Mouse (Mus musculus) lung, postnatal 0 days (tissue): ENCODE results near the gene Nhlh2. TPM values are rescaled to one million over a fixed set of nuclear protein-coding genes. Genes with fewer than 3 reads are reported as not detected.

Source experiments
- ATAC-seq: fragments of 200-750 bp; cut with Nextera tagmentation; 2 replicates; pipeline ENCODE4 v1.8.0; 2017; ENCODE audit warnings: moderate library complexity
- DNase-seq: peaks from one replicate; pipeline ENCODE4 v3.0.0-alpha.2; 2016; ENCODE audit warnings: low spot score
- H3K27ac ChIP-seq: fragments of 300-500 bp; sonication (generic); 2 replicates; pipeline ENCODE4 v1.5.1; 2014; ENCODE audit warnings: antibody characterized with exemption, mild to moderate bottlenecking, low read length, mixed read lengths
- H3K27me3 ChIP-seq: fragments of 300-500 bp; sonication (generic); replicated peaks from 2 replicates; pipeline ENCODE4 v1.6.1; 2014; ENCODE audit warnings: low read length, mixed read lengths; ENCODE audit not compliant: insufficient read depth
- H3K36me3 ChIP-seq: fragments of 300-500 bp; sonication (generic); 2 replicates; pipeline ENCODE4 v1.6.1; 2014; ENCODE audit warnings: low read length, mixed read lengths; ENCODE audit not compliant: insufficient read depth
- H3K4me1 ChIP-seq: fragments of 300-500 bp; sonication (generic); 2 replicates; pipeline ENCODE4 v1.6.1; 2014; ENCODE audit warnings: antibody characterized with exemption, low read depth, low read length, mixed read lengths; ENCODE audit not compliant: insufficient read depth
- H3K4me2 ChIP-seq: fragments of 300-500 bp; sonication (generic); replicated peaks from 2 replicates; pipeline ENCODE4 v1.6.1; 2014; ENCODE audit warnings: low read depth, mild to moderate bottlenecking, low read length, moderate library complexity, mixed read lengths
- H3K4me3 ChIP-seq: fragments of 300-500 bp; sonication (generic); 2 replicates; pipeline ENCODE4 v1.5.1; 2014; ENCODE audit warnings: low read depth, low read length
- H3K9ac ChIP-seq: fragments of 300-500 bp; sonication (generic); replicated peaks from 2 replicates; pipeline ENCODE4 v1.6.1; 2014; ENCODE audit warnings: low read depth, mild to moderate bottlenecking
- H3K9me3 ChIP-seq: fragments of 300-500 bp; sonication (generic); 2 replicates; pipeline ENCODE4 v1.6.1; 2016; ENCODE audit warnings: low read length, mixed read lengths
- CTCF ChIP-seq: IDR thresholded peaks from 2 replicates; pipeline ENCODE4 v1.5.1; 2016; ENCODE audit warnings: antibody characterized with exemption, mild to moderate bottlenecking
- EP300 ChIP-seq: IDR thresholded peaks from 2 replicates; pipeline ENCODE4 v1.6.1; 2016; ENCODE audit warnings: antibody characterized with exemption, mild to moderate bottlenecking, control low read depth
- WGBS: fragments of 180-500 bp; shearing (Covaris S2); extraction: QIAGEN DNeasy Blood & Tissue Kit; methylation state at CpG from one replicate; pipeline ENCODE4 v1.1.7; 2014; 5-methylcytosine and 5-hydroxymethylcytosine counted together
- polyA plus RNA-seq: library from polyadenylated mRNA; unstranded; fragments of >200 nt; fragmentation: Nextera tagmentation; extraction: Ambion mirVana; gene quantifications from 2 replicates; pipeline ENCODE4 v1.2.1, GENCODE M21; 2015

The Nhlh2 gene
- polyA plus RNA-seq, 1 experiment from 2014 or later: not detected

DNA sequence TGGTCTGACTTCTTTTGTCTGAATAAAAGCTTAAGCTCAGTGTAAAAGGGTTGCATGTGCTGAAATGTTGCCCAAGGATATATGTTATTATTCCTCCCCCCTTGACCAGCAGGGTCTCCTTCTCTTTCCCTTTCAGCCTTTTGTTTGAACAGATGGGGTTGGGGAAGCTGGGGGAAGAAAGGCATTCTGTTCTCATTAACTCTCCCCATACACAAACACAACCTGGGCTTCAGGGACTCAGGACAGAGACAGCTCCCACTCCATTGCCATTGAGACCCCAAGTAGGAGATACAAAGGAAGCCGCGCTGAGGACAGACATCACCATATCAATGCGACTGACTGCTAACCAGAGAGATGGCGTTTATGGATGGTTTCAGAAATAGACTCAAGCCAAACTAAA lies 46.0 kb downstream of the Nhlh2 start:
- Histone ChIP-seq H3K9me3 (no peaks in the 10 kb centered on the region), H3K27ac (no peak overlapping the region), H3K4me2 (no peak overlapping the region), H3K9ac (no peak overlapping the region), H3K36me3 (no peaks in the 10 kb centered on the region), H3K4me3 (no peak overlapping the region), H3K27me3 (no peaks in the 10 kb centered on the region), H3K4me1 (no peaks in the 10 kb centered on the region)
- 56% methylated on average over 4 of the region's 4 CpGs for WGBS
- ATAC-seq (no peak), DNase-seq (no peak)
- TF ChIP-seq EP300 (no peak), CTCF (no peak)

DNA sequence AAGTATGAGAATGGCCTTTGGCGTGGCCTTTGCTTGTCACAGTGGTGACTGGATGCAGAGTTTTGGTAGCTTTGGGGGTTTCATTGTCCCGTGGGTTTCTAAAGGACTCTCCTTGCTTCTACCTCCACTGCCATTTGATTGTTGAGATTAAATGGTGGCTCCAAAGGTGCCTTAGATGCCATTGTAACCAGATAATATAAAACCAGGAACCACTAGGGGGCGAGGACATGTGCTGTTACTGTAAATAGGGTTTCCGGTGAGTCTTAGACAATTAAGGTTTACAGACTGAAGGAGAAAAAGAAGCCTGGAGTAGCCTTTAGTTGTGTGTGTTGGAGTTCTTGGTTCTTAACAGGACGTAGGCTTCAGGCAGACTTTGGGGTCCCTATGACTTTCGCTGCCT lies 50.2 kb downstream of the Nhlh2 start:
- ATAC-seq: no peak

DNA sequence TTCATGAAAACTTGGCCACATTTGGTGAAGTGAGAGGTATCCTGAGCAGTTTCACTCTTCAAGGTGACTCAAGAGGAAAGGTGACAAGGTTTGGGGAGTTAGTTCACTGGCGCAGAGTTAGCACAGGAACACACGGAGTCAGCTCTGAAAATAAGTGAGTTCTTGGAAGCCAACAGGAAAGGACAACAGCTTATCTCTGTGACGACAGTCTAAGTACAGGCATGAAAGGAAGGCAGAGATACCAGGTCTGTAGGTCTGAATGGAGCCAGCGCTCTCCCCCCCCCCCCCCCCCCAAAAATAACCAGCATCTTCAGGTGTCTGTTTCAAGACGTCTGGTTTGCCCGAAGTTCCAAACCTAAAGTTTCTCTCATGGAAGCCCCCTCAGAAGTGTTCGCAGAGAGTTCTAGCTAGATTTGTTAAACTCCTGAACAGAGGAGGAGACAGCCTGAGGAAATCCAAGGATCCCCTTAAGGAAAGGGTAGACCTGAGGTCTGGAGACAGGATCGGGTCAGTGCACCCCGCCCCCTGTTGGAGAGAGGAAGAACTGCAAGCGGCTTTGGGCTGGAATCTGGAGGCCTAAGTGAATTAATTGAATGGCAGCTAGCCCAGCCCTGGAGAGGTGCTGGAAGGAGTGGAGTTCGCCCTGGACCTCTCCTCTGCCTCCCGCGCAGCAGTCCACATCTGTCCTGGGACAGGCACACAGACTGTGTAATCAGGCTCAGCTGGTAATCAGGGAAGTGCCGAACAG lies 52.2 kb downstream of the Nhlh2 start:
- TF ChIP-seq EP300 (no peak), CTCF (peak; percentile 85)
- Histone ChIP-seq H3K4me3 (no peak overlapping the region), H3K4me1 (no peaks in the 10 kb centered on the region; the same call in 1 of the 2 replicates), H3K4me2 (no peak overlapping the region), H3K36me3 (no peaks in the 10 kb centered on the region), H3K27ac (no peak overlapping the region), H3K27me3 (no peaks in the 10 kb centered on the region), H3K9ac (no peak overlapping the region), H3K9me3 (no peaks in the 10 kb centered on the region)
- ATAC-seq: peak; percentile 65
- WGBS: 31% methylated on average over 14 of the region's 14 CpGs
- peak; percentile 65 for DNase-seq

More for the DNA sequence above, 50.2 kb downstream of the Nhlh2 start:
- Histone ChIP-seq H3K4me3 (no peak overlapping the region), H3K9ac (no peak overlapping the region), H3K4me2 (no peak overlapping the region), H3K9me3 (no peaks in the 10 kb centered on the region), H3K27me3 (no peaks in the 10 kb centered on the region), H3K27ac (no peak overlapping the region), H3K36me3 (no peaks in the 10 kb centered on the region), H3K4me1 (no peaks in the 10 kb centered on the region; the same call in 1 of the 2 replicates)
- 77% methylated on average over 6 of the region's 6 CpGs for WGBS
- TF ChIP-seq CTCF (peak; percentile 40; the same call in 1 of the 2 replicates), EP300 (no peak)
- no peak for DNase-seq

DNA sequence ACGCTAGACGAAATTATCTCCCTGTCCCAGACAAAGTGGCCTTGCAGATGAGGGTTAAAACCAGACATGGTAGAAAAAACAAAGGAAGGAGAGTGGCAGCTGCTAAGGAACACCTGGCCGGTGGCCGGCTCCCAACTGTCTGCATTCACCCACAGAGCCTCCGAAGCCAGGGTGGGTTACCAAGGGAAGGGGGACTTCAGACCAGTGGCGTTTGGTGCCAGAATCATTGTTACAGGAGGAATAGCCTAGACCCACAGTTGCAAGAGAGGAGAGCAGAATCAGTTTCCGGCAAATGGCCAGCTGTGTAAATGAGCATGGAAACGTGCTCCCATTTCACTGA lies 52.8 kb downstream of the Nhlh2 start:
- TF ChIP-seq EP300: no peak
- TF ChIP-seq CTCF: no peak
- no peaks in the 10 kb centered on the region for H3K27me3 ChIP-seq
- no peak overlapping the region for H3K4me3 ChIP-seq
- H3K4me1 ChIP-seq: no peaks in the 10 kb centered on the region; the same call in 1 of the 2 replicates
- H3K27ac ChIP-seq: no peak overlapping the region
- 27% methylated on average over 8 of the region's 8 CpGs for WGBS
- no peak overlapping the region for H3K4me2 ChIP-seq
- H3K9ac ChIP-seq: no peak overlapping the region
- DNase-seq (no peak), ATAC-seq (no peak)
- no peaks in the 10 kb centered on the region for H3K9me3 ChIP-seq
- no peaks in the 10 kb centered on the region for H3K36me3 ChIP-seq

DNA sequence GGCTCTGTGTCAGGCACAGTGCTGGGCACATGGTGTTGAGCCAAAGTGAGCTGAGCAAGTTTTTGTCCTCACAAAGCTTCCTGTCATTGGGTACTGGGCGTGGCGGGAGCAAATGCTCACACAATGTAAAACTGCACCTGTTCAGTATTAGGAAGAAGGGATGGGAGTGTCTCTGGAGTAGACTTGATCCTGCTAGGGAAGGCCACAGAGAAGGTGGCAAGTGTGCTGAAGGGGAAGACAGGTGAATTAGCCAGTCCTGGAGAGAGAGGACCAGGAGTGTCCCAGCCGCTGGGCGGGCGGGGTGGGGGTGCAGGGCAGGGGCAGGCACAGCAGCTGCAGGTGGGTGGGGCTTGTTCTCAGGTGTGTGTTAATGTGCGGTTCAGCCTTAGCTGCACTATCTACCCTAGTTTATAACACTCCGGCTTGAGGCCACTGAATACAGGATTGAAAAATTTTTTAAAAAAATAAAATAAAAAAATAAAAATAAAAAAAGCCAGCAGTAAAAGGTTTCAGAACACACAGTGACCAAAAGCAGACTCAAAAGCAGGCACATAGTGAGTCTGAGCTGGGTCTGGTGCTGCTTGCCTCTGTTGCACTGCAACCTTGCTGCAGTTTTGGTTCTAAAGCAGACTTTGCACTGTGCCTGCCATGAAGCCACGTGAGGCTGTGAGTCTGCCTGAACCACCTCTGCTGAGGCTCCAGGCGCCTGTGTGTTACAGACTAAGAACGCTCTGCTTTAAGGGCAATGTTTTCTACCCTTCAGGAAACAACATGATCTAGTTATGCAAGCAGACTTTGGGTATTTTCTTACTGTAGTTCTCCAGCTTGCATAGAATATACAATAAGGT lies 53.6 kb downstream of the Nhlh2 start:
- no peak overlapping the region for H3K27ac ChIP-seq
- TF ChIP-seq CTCF (no peak), EP300 (no peak)
- H3K9me3 ChIP-seq: no peaks in the 10 kb centered on the region
- no peaks in the 10 kb centered on the region for H3K36me3 ChIP-seq
- H3K9ac ChIP-seq: no peak overlapping the region
- H3K4me1 ChIP-seq: no peaks in the 10 kb centered on the region; the same call in 1 of the 2 replicates
- ATAC-seq: no peak
- H3K27me3 ChIP-seq: no peaks in the 10 kb centered on the region; the same call in 1 of the 2 replicates
- 63% methylated on average over 10 of the region's 10 CpGs for WGBS
- no peak overlapping the region for H3K4me2 ChIP-seq
- no peak overlapping the region for H3K4me3 ChIP-seq
- no peak for DNase-seq

DNA sequence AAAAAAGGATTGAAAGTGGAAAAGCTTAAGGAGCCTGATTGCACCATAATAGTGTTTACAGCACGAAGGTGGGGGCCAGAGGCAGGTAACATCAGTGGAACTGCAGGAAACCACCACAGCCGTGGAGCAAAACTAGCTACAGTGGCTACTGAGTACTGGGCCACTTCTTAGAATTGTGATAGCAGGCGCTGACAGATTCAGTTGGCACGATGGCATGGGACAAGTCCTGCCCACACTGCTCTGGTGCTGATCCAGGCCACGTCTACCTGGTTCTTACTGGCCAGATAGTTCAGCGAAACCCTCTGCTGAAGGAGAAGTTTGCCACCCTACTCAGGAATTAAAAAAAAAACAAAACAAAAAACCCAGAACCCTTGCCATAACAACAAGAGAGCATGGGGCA lies 54.7 kb downstream of the Nhlh2 start:
- H3K4me3 ChIP-seq: no peak overlapping the region
- WGBS: 75% methylated on average over 6 of the region's 6 CpGs
- H3K27ac ChIP-seq: no peak overlapping the region
- H3K36me3 ChIP-seq: no peaks in the 10 kb centered on the region
- TF ChIP-seq CTCF: no peak
- TF ChIP-seq EP300: no peak
- DNase-seq (no peak), ATAC-seq (no peak)
- no peak overlapping the region for H3K4me2 ChIP-seq
- H3K4me1 ChIP-seq: no peaks in the 10 kb centered on the region; the same call in 1 of the 2 replicates
- H3K9ac ChIP-seq: no peak overlapping the region
- H3K9me3 ChIP-seq: no peaks in the 10 kb centered on the region
- H3K27me3 ChIP-seq: no peaks in the 10 kb centered on the region; the same call in 1 of the 2 replicates

Other genes starting within 250 kb of the Nhlh2 start
- 0.12 and 0.37 TPM in 2 replicates for gene Mab21l3, start 161.1 kb upstream of the Nhlh2 start, polyA plus RNA-seq
- gene Slc22a15, start 85.6 kb upstream of the Nhlh2 start, polyA plus RNA-seq: 4.2 and 4.5 TPM in 2 replicates
- 7.0 and 9.0 TPM in 2 replicates for gene Casq2, start 76.3 kb downstream of the Nhlh2 start, polyA plus RNA-seq
- gene Vangl1, start 194.6 kb downstream of the Nhlh2 start, polyA plus RNA-seq: 14.0 and 15.8 TPM in 2 replicates